Mouse (Mus musculus): ENCODE data around the gene Spc24. TPM values are rescaled to one million over a fixed set of nuclear protein-coding genes. Genes with fewer than 3 reads are reported as not detected.
A peak's percentile ranks its signal among the peaks of the same experiment; 100 is the strongest.

The Spc24 gene
- total and polyA plus RNA-seq, 3 experiments, result 5.1 to 6.8 (median 6.0) TPM

DNA sequence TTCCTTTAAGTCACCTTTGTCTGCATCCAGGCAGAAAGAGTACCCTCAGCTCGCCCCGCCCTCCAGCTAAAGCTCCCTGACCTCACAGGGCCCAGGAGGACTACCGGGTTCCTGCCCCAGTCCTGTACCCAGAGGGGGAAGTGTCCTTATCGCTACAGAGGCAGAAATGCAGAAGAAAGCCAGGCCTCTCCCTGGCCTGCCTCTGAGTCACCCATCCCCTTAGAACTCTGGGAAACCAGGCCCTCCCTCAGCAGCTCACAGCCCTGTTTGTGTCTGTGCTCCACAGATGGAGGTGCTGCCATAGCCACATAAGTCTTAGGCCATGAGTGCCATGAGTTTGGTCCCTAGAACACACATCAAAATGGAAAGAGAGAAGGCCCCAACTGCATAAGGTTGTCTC, 44.8 kb downstream of the Spc24 start:
- H3K27ac ChIP-seq, result no peak overlapping the region
- H3K9ac ChIP-seq (ENCODE audit: low read depth, low read length), result no peak overlapping the region

DNA sequence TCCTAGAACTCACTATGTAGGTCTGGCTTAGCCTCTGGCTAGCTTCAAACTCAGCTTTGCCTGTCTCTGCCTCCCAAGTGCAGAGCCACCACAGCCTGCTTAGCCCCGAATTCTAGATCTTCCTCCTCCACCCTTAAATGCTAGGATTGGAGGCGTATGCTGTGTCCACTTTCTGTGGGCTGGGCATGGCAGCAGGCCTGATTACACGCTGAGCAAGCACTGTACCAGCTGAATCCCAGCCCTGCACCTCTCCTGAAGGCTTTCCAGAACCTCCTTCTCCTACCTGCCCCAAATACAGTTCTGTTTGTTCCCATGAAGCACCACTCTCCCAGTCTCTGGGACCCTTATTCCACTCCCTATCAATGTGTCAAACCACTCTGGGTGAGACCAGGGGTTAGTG, 50.8 kb downstream of the Spc24 start:
- intact Hi-C loops (cut with DNase I), result no loop called here
- TF ChIP-seq EP300 (IDR thresholded peaks at IDR 0.05; ENCODE audit: insufficient read depth, low read depth, low read length), result no peak
- TF ChIP-seq POLR2A (IDR thresholded peaks at IDR 0.05; ENCODE audit: insufficient read depth, low read depth, low read length), result no peak
- TF ChIP-seq CTCF (IDR thresholded peaks at IDR 0.05), result no peak
- Histone ChIP-seq H3K27me3 (ENCODE audit: control insufficient read depth, insufficient read depth, low read length) (no peaks in the 10 kb centered on the region), H3K79me2 (replicated peaks; ENCODE audit: control insufficient read depth, insufficient read depth, low read length) (no peaks in the 10 kb centered on the region), H3K4me1 (ENCODE audit: control insufficient read depth, insufficient read depth, low read length) (no peaks in the 10 kb centered on the region), H3K9ac (ENCODE audit: low read depth, low read length) (no peak overlapping the region), H3K27ac (no peak overlapping the region), H3K36me3 (ENCODE audit: control insufficient read depth, insufficient read depth, low read length) (no peaks in the 10 kb centered on the region), H3K4me3 (no peak overlapping the region)
- no peak for DNase-seq
- WGBS, result 95% methylated on average over 3 of the region's 3 CpGs

More for the DNA sequence above, 44.8 kb downstream of the Spc24 start:
- intact Hi-C loops (cut with DNase I), result no loop called here
- WGBS, result 33% methylated on average over 4 of the region's 4 CpGs
- Histone ChIP-seq H3K27me3 (ENCODE audit: control insufficient read depth, insufficient read depth, low read length) (no peaks in the 10 kb centered on the region), H3K4me3 (no peak overlapping the region), H3K36me3 (ENCODE audit: control insufficient read depth, insufficient read depth, low read length) (no peaks in the 10 kb centered on the region), H3K4me1 (ENCODE audit: control insufficient read depth, insufficient read depth, low read length) (no peaks in the 10 kb centered on the region), H3K79me2 (replicated peaks; ENCODE audit: control insufficient read depth, insufficient read depth, low read length) (no peaks in the 10 kb centered on the region)
- TF ChIP-seq POLR2A (IDR thresholded peaks at IDR 0.05; ENCODE audit: insufficient read depth, low read depth, low read length), result no peak
- TF ChIP-seq EP300 (IDR thresholded peaks at IDR 0.05; ENCODE audit: insufficient read depth, low read depth, low read length), result no peak
- DNase-seq, result peak; percentile 36 to 61

GRCm38 (mm10) chr9:21706586-21707265, 53.4 kb downstream of the Spc24 start:
- TF ChIP-seq POLR2A (IDR thresholded peaks at IDR 0.05; ENCODE audit: insufficient read depth, low read depth, low read length), result no peak
- TF ChIP-seq EP300 (IDR thresholded peaks at IDR 0.05; ENCODE audit: insufficient read depth, low read depth, low read length), result no peak
- no peak for TF ChIP-seq CTCF (IDR thresholded peaks at IDR 0.05)
- no peaks in the 10 kb centered on the region for H3K27me3 ChIP-seq (ENCODE audit: control insufficient read depth, insufficient read depth, low read length)
- no peak overlapping the region for H3K4me3 ChIP-seq
- H3K36me3 ChIP-seq (ENCODE audit: control insufficient read depth, insufficient read depth, low read length), result no peaks in the 10 kb centered on the region
- H3K79me2 ChIP-seq (replicated peaks; ENCODE audit: control insufficient read depth, insufficient read depth, low read length), result no peaks in the 10 kb centered on the region
- H3K9ac ChIP-seq (ENCODE audit: low read depth, low read length), result no peak overlapping the region
- H3K4me1 ChIP-seq (ENCODE audit: control insufficient read depth, insufficient read depth, low read length), result peaks cover 1% of the 10 kb centered on the region; the same call in 1 of the 2 replicates
- no peak for DNase-seq
- 80% methylated on average over 8 of the region's 8 CpGs for WGBS
- H3K27ac ChIP-seq, result no peak overlapping the region
- intact Hi-C loops (cut with DNase I), result no loop called here

- Histone ChIP-seq H3K4me1 (ENCODE audit: control insufficient read depth, insufficient read depth, low read length) (peaks cover 1% of the 10 kb centered on the region; the same call in 1 of the 2 replicates), H3K9ac (ENCODE audit: low read depth, low read length) (no peak overlapping the region), H3K79me2 (replicated peaks; ENCODE audit: control insufficient read depth, insufficient read depth, low read length) (no peaks in the 10 kb centered on the region), H3K27me3 (ENCODE audit: control insufficient read depth, insufficient read depth, low read length) (no peaks in the 10 kb centered on the region), H3K36me3 (ENCODE audit: control insufficient read depth, insufficient read depth, low read length) (no peaks in the 10 kb centered on the region), H3K4me3 (no peak overlapping the region), H3K27ac (no peak overlapping the region)
- intact Hi-C loops (cut with DNase I), result no loop called here
- TF ChIP-seq EP300 (IDR thresholded peaks at IDR 0.05; ENCODE audit: insufficient read depth, low read depth, low read length) (no peak), CTCF (IDR thresholded peaks at IDR 0.05) (no peak), POLR2A (IDR thresholded peaks at IDR 0.05; ENCODE audit: insufficient read depth, low read depth, low read length) (no peak)
- WGBS, result 87% methylated on average over 4 of the region's 4 CpGs
- DNase-seq, result no peak
Observed at GRCm38 (mm10) chr9:21706085-21706484, 54.0 kb downstream of the Spc24 start.

Small RNA genes within 50 kb of the gene (microRNA-seq; reads per million reads assigned to microRNA genes)
- 1.9 to 5.6 reads per million in 2 experiments for gene Mir7083

Other genes starting within 250 kb of the Spc24 start
- 1 to 10 TPM; 1.4 to 2.4 TPM for gene AB124611, start 234.1 kb downstream of the Spc24 start, total RNA-seq (2021)
- gene AB124611, start 234.1 kb downstream of the Spc24 start, polyA plus RNA-seq (2012; rRNA removed), result 1.5 TPM in 2 replicates
- gene Carm1, start 213.4 kb downstream of the Spc24 start, total RNA-seq (2021), result 10 to 100 TPM; 61.5 to 66.5 TPM
- 65.4 and 77.6 TPM in 2 replicates for gene Carm1, start 213.4 kb downstream of the Spc24 start, polyA plus RNA-seq (2012; rRNA removed)
- gene Timm29, start 167.6 kb downstream of the Spc24 start, total RNA-seq (2021), result 10 to 100 TPM; 55.2 to 63.8 TPM
- gene Timm29, start 167.6 kb downstream of the Spc24 start, polyA plus RNA-seq (2012; rRNA removed), result 35.2 and 58.6 TPM in 2 replicates
- 1 to 10 TPM; 6.4 to 8.0 TPM for gene Yipf2, start 167.5 kb downstream of the Spc24 start, total RNA-seq (2021)
- gene Yipf2, start 167.5 kb downstream of the Spc24 start, polyA plus RNA-seq (2012; rRNA removed), result 11.2 and 12.5 TPM in 2 replicates
- gene Smarca4, start 144.1 kb downstream of the Spc24 start, total RNA-seq (2021), result 10 to 100 TPM; 43.5 to 47.0 TPM
- gene Smarca4, start 144.1 kb downstream of the Spc24 start, polyA plus RNA-seq (2012; rRNA removed), result 21.5 and 26.5 TPM in 2 replicates
- gene Ldlr, start 36.8 kb downstream of the Spc24 start, total RNA-seq (2021), result 1 to 10 TPM; 3.4 to 4.2 TPM
- gene Ldlr, start 36.8 kb downstream of the Spc24 start, polyA plus RNA-seq (2012; rRNA removed), result 7.2 and 10.2 TPM in 2 replicates
- gene Kank2, start 38.4 kb upstream of the Spc24 start, total RNA-seq (2021), result 10 to 100 TPM; 57.3 to 62.9 TPM
- gene Kank2, start 38.4 kb upstream of the Spc24 start, polyA plus RNA-seq (2012; rRNA removed), result 45.3 and 52.7 TPM in 2 replicates
- gene Angptl8, start 75.2 kb upstream of the Spc24 start, total RNA-seq (2021), result not detected
- gene Angptl8, start 75.2 kb upstream of the Spc24 start, polyA plus RNA-seq (2012; rRNA removed), result 0.41 and 2.4 TPM in 2 replicates
- 10 to 100 TPM; 25.9 to 33.8 TPM for gene Dock6, start 92.3 kb upstream of the Spc24 start, total RNA-seq (2021)
- gene Dock6, start 92.3 kb upstream of the Spc24 start, polyA plus RNA-seq (2012; rRNA removed), result 87.9 and 92.7 TPM in 2 replicates
- gene Rab3d, start 157.9 kb upstream of the Spc24 start, total RNA-seq (2021), result 10 to 100 TPM; 12.4 to 13.5 TPM
- gene Rab3d, start 157.9 kb upstream of the Spc24 start, polyA plus RNA-seq (2012; rRNA removed), result 22.8 and 27.6 TPM in 2 replicates
- 1 to 10 TPM; 3.0 to 3.4 TPM for gene Ccdc159, start 167.2 kb upstream of the Spc24 start, total RNA-seq (2021)
- gene Ccdc159, start 167.2 kb upstream of the Spc24 start, polyA plus RNA-seq (2012; rRNA removed), result 4.9 and 6.6 TPM in 2 replicates
- 10 to 100 TPM; 65.5 to 71.8 TPM for gene Tmem205, start 167.3 kb upstream of the Spc24 start, total RNA-seq (2021)
- 96.1 and 129 TPM in 2 replicates for gene Tmem205, start 167.3 kb upstream of the Spc24 start, polyA plus RNA-seq (2012; rRNA removed)
- 1 to 10 TPM; 2.5 to 2.6 TPM for gene Plppr2, start 176.7 kb upstream of the Spc24 start, total RNA-seq (2021)
- 5.3 and 7.5 TPM in 2 replicates for gene Plppr2, start 176.7 kb upstream of the Spc24 start, polyA plus RNA-seq (2012; rRNA removed)
- 1 to 10 TPM; 6.5 to 7.4 TPM for gene Swsap1, start 195.5 kb upstream of the Spc24 start, total RNA-seq (2021)
- gene Swsap1, start 195.5 kb upstream of the Spc24 start, polyA plus RNA-seq (2012; rRNA removed), result 4.6 and 6.2 TPM in 2 replicates
- 1 to 10 TPM; 1.1 to 1.4 TPM for gene Epor, start 203.2 kb upstream of the Spc24 start, total RNA-seq (2021)
- 2.1 and 2.5 TPM in 2 replicates for gene Epor, start 203.2 kb upstream of the Spc24 start, polyA plus RNA-seq (2012; rRNA removed)
- gene Rgl3, start 229.1 kb upstream of the Spc24 start, total RNA-seq (2021), result 1 to 10 TPM; 4.2 to 4.8 TPM
- gene Rgl3, start 229.1 kb upstream of the Spc24 start, polyA plus RNA-seq (2012; rRNA removed), result 12.7 and 13.9 TPM in 2 replicates
- under 1 TPM in 1 of 2 experiments, not detected in 1; 0.09 TPM for gene Ccdc151, start 242.3 kb upstream of the Spc24 start, total RNA-seq (2021)
- 0.21 TPM in 1 of 2 replicates, not detected in the other for gene Ccdc151, start 242.3 kb upstream of the Spc24 start, polyA plus RNA-seq (2012; rRNA removed)
- 10 to 100 TPM; 61.5 to 67.5 TPM for gene Prkcsh, start 242.5 kb upstream of the Spc24 start, total RNA-seq (2021)
- gene Prkcsh, start 242.5 kb upstream of the Spc24 start, polyA plus RNA-seq (2012; rRNA removed), result 42.5 and 46.2 TPM in 2 replicates

Measured in heart, adult 2 months (tissue).